Mouse (Mus musculus): ENCODE results near the gene Shmt2.

The Shmt2 gene

DNA sequence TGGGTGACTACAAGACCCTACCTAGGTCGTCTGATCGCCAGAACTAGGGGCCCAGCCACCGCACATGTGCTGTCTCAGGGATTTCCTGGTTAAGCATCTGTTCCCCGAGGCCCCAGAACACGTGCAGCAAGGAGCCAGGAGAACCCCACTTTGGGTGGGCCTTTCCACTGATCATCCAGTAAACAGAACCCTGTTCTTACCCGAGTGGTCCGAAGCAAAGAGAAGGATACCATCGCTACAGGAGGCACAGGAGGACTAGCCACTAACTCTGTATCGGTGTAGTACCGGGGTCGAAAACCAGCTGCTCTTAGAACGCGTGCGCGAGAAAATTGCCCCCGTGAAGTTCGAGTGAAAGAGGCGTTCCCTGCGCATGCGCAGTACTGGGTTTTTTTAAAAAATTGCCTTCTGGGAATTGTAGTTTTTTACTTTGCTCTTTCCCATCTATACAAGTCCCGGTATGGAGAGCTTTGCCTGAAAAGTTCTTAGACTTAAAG, at the start of gene Shmt2:
Gene Shmt2, minus strand, starts transcription at position 357 of the 494 bp plus-strand sequence.
- peak; percentile 92 for DNase-seq

GRCm38 (mm10) chr10:127570937-127571641, 48.8 kb upstream of the Shmt2 start:
- no peak for DNase-seq

- DNase-seq, result no peak
These were observed 48.1 kb upstream of the Shmt2 start for GRCm38 (mm10) chr10:127570384-127570783.

DNA sequence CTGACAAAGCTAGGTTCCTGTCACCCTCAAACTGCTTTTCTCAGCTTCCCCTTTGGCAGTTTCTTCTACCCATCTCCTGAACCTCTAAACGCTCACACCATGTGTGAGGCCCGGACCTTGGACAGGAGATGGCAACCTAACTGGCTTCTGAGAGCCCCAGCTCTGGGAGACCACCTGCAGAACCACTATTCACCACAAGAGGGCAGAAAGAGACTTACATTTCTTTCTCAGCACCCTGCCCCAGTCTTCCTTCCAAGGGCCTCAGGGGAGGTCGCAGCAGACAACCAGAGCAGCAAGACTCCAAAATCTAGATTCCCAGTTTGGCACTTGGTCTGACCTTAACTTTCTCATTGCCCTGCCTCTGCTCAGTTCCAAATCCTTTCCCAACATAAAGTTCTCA, 47.2 kb upstream of the Shmt2 start:
- DNase-seq, result peak; percentile 88

DNA sequence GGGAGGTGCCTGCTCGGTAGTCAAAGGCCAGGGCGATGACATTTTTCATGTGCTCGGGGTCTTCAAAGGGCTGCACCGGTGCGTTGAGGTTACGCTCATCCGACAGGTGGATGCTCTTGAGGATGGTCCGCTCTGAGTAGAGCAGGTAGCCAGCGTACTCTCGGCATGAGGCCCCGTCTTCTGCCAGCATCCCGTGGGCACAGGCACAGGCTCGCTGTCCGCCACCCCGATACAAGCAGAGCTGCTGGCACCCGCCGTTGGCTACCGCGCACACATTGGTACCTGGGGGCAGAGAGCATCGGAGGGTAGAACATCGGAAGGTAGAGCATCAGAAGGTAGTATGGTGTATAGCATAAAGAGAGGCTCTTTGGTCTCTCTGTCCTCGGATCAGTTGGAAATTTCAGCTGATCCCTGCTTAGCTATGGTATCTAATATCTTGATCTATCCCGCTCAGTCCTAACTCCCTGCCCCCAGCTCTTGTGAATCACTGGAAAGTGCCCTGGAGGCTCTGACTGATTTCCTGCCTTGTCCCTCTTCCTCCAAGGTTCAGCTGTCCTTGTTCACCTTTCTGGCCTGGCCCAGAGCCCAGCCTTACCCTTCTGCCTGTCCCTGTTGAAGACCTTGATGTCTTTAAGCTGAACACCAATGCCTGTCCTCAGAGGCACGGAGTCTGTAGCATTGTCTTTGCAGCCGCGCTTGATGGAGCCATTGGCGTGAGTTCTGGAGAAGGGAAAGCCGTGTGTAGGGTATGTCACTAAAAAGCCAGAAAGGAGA, 44.5 kb upstream of the Shmt2 start:
- DNase-seq, result no peak

GRCm38 (mm10) chr10:127564301-127564700, 42.1 kb upstream of the Shmt2 start:
- DNase-seq, result no peak

- DNase-seq, result no peak
These were observed 41.6 kb upstream of the Shmt2 start for GRCm38 (mm10) chr10:127563840-127564239.

- DNase-seq, result no peak
These were observed 38.9 kb upstream of the Shmt2 start for GRCm38 (mm10) chr10:127561145-127561544.

DNA sequence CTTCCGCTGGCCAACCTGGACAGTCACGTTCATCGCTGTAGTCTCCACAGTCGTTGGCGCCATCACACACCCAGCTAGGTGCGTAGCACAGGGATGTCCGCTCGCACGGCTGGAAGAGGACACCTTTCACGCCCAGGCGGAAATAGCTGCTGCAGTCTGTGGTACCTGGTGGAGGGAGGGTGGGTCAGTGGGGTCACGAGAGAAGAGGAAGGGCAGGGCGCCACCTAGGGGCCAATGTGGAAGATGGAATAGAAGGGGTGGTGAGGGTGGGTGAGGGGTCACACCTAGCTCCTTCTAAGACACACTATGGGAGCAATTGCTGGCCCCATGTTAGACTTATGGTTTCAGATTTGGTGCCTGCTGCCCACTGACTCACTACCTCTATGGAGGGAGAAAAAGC, 35.2 kb upstream of the Shmt2 start:
- no peak for DNase-seq

DNA sequence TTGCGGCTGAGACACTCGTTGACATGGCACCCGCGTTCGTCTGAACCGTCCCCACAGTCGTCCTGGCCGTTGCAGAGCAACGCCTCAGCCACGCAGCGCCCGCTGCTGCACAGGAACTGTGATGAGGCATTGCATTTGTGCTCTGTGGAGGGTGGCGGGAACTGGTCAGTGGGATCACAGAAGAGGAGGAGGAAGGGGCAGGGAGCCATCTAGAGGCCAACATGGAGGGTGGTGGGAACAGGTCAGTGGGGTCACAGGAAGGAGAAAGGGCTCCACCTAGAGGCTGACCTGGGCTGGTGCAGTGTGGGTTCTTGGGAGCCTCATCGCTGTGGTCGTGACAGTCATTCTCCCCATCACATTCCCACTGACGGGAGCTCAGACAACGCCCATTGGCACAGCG, 33.5 kb upstream of the Shmt2 start:
- DNase-seq, result peak; percentile 45

DNA sequence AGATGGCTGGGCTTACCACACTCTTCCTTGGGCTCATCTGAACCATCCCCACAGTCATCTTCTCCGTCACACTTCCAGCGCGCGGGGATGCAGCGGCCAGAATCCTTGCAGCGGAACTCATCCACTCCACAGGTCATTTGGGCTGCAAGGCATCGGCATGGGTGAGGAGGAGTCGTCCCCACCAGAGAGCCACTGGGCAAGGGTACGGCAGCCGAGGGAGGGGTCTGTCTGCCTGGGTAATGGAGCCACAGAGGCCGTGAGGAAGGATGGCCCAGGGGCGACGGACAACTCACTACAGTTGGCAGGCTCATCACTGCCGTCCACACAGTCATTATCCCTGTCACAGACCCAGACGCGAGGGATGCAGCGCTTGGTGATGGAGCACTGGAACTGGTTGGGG, 27.6 kb upstream of the Shmt2 start:
- DNase-seq, result no peak

- no peak for DNase-seq
These were observed 26.0 kb upstream of the Shmt2 start for GRCm38 (mm10) chr10:127548236-127548635.

GRCm38 (mm10) chr10:127546505-127546904, 24.3 kb upstream of the Shmt2 start:
- no peak for DNase-seq

- no peak for DNase-seq
These were observed 22.1 kb upstream of the Shmt2 start for GRCm38 (mm10) chr10:127544375-127544774.

DNA sequence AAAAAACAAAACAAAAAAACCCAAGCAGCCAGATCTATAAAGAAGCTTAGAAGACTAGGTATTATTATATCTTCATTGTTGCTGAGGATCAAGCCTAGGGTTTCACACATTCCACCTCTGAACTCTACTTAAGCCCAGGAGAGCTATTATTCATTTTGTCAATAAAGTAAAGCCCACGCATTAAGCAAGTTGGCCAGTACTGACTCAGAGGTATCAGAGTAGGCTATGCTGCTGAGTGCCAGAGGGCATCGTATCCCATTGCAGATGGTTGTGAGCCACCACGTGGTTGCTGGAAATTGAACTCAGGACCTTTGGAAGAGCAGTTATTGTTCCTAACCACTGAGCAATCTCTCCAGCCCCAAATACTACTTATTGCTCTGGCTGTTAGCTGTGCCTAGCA, 21.7 kb upstream of the Shmt2 start:
- no peak for DNase-seq

DNA sequence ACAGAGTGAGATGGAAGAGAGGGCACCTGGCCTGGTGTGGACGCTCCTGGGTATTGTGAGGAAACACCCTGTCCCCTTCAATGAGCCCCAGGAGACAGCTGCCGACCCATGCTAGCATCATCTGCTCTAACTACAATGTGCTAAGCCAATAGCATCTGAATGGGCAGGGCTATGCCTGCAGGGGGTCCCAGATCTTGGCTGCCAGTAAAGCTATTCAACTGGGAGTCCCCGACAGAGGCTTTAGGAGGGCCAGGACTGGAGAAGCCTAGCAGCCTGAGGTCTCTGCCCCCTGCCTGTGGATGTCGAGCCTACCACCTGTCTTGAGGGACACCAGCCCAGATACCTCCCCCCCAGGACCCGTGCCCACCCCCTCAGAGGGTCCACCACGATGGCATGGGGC, 20.5 kb upstream of the Shmt2 start:
- DNase-seq, result no peak

- DNase-seq, result no peak
These were observed 19.8 kb upstream of the Shmt2 start for GRCm38 (mm10) chr10:127542084-127542483.

DNA sequence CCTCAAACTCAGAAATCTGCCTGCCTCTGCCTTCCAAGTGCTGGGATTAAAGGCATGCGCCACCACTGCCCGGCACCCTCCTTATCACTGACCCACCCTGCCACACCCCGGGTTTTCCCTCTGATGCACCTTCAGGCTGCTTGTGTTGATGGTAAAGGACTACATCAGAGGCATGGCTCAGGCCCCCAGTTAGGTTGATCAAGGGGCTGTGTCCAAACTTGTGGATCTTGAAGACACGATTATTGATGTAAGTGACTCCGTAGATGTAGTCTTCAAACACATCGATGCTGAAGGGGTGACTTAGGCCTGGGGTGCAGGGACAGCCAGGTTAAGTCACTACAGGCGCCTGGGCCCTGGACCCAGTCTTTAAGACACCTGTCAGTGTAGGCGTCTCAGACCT, 19.3 kb upstream of the Shmt2 start:
- no peak for DNase-seq

GRCm38 (mm10) chr10:127537854-127538583, 15.8 kb upstream of the Shmt2 start:
- peak; percentile 90 for DNase-seq

DNA sequence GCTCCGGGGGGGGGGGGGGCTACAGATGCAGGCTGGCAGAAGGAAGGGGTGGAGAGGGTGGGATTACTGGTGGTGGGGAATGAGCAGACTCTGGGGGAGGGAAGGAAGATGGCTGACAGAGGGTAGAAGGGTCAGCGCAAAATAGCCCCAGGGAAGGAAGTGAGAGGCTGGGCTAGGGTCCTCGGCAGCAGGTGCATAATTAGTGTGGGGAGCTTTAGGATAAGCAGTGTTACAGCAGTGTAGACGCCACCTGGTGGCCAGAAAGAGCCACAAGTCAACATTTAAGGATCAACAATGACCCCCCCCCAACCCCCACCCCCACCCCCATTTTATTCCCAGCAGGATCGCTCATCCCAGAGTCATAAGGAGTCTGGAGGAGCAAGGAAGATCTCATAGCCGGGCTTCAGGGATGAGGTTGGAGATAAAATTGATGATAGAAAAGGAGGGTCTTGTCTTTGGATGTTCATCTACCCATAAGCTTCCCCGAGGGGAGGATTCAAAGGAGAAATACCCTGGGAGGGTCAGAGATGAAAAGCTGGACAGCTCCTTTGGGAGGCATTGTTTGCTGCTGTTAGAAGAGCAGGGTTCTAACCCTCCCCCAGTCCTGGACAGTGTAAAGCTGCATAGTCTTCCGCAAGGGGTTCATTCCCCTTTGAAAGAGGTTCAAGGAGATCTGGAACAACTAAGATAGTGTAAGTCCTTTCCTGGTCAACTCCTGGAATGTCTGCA, 14.5 kb upstream of the Shmt2 start:
- peak; percentile 53 for DNase-seq

DNA sequence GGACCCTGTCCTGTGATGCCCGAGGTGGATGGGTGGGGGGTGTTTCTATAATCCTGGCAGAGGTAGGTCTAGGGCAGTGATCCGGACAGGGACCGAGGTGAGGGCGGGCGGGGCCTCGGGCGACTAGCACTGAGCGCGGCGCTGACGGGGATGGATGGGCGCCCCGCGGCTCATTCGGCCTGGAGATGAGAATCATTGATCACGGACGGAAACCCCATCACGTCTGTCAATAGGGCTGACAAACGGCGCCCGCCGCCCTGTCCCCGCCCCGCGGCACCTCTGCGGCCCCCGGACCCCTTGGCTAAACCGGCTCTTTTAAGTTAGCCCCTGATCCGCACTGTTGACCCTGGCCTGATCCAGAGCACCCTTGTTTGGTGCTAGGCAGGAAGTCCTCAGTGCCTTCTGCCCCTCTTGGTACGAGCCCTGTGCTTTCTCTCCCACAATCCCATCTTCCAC, 12.7 kb upstream of the Shmt2 start:
- DNase-seq, result no peak

DNA sequence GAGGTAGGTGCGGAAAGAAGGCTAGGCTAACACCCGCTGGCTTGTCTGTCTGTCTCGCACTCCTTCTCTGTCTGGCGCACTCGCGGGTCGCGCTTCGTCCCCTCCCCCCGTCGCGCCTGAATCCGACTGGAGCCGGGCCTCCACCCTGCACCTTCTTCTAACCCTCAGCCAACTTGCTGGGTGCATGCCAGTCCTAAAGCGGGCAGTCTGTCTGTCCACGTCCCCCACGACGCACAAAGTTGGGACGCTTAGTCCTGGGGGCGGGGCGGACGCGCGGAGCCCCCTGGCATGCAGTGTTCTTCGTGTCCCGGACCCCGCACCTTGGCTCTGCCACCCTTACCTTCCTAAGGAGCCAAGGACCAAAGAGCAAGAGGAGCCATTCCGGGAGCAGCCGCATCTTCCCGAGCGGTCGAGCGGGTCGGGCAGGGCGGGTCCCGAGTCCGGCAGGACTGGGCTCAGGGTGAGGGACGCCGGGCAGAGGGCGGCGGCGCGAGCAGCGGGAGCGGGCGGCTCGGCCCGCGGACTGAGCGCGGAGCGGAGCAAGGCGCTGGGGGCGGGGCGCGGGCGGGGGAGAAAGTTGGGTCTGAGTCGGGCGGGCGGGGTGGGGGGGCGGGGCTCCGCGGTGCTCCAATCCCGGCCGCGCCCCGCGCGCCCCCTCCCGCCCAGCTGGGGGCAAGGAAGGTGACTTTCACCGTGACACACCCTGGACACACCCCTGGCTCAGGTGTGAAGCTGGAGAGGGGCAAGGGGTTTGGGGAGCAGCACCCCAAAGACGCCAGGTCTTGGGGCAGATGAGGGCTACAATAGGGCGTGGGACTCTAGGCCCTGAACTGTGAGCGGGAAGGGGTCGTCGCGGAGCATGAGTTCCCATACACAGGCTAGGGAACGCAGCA, 12.0 kb upstream of the Shmt2 start, which contains the start of gene Nxph4:
Gene Nxph4, minus strand, starts transcription at position 524 of the 893 bp plus-strand sequence.
- DNase-seq, result peak; percentile 56
